Mouse (Mus musculus): Measurements from ENCODE around the gene Nlrp4c.
A peak's percentile ranks its signal among the peaks of the same experiment; 100 is the strongest.
"Not testable (repeated sequence)": the region's sequence is repeated elsewhere in the genome, so short reads cannot be mapped to it uniquely, and the experiment has no call there.

The Nlrp4c gene

GRCm38 (mm10) chr7:6044861-6045260, at the start of gene Nlrp4c:
Gene Nlrp4c, plus strand, starts transcription at chr7:6045161.
- no peak for DNase-seq (ENCODE audit: low spot score in 2 of 2)

DNA sequence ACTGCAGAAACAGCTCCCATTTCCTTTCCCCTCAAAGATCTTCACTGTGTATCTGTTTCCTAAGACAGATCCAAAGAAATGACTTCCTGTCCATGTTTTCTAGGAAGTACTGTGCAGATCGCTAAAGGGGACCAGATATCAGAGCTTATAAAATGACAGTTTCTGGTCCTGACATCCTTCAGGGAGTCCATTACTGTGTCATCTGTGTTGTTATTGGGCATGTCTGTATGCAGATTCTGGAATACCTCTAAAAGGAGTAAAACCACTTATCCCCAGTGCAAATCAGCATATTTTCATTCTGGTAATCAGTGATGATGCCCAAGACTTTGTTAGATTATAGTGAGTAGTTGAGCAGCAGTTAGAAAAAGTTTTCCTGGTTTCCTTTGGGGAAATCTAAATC, 34.1 kb upstream of the Nlrp4c start, which contains the start of gene Vmn1r65:
Gene Vmn1r65, minus strand, starts transcription at position 101 of the 400 bp plus-strand sequence.
- no peak for DNase-seq (ENCODE audit: low spot score in 2 of 2)

DNA sequence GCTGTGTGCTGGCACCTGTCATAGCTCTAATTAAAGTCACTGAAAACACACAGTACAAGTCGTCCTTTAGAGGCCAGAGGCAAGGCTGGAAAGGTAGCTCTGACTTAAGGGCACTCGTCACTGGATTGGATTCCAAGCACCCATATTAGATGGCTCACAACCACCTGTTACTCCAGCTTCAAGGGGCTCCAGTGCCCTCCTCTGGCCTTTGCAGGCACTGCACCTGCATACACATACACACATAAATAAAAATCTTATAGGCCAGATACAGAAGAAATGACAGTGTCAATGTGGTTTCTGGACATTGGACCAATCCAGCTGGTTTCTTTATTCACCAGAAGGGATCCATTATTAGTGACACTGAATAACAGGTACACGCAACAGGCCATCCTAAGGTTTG, 74.5 kb downstream of the Nlrp4c start:
- no peak for DNase-seq (ENCODE audit: low spot score in 2 of 2)

DNA sequence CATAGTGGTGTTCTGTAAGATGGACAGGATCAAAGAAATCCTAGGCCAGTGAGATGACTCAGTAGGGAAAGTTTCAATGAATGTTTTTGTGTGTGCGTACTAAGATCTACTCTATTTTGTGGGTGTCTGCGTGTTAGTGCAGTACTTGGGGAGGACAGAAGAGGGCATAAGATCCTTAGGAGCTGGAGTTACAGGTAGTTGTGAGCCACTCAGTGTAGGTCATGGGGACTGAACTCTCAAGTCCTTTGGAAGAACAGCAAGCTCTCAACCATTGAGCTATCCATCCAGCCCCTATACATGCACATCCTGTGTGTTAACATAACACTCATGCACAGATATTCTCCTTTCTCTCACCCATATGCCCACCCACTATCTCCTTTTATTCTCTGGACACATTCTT, 75.1 kb downstream of the Nlrp4c start:
- not testable (repeated sequence) for DNase-seq (ENCODE audit: low spot score in 2 of 2)

- DNase-seq (ENCODE audit: low spot score in 2 of 2): not testable (repeated sequence)
Measured at GRCm38 (mm10) chr7:6121128-6121527, 76.2 kb downstream of the Nlrp4c start.

GRCm38 (mm10) chr7:6126690-6127448, 81.9 kb downstream of the Nlrp4c start:
- DNase-seq (ENCODE audit: low spot score in 2 of 2): peak; percentile 71 to 86

DNA sequence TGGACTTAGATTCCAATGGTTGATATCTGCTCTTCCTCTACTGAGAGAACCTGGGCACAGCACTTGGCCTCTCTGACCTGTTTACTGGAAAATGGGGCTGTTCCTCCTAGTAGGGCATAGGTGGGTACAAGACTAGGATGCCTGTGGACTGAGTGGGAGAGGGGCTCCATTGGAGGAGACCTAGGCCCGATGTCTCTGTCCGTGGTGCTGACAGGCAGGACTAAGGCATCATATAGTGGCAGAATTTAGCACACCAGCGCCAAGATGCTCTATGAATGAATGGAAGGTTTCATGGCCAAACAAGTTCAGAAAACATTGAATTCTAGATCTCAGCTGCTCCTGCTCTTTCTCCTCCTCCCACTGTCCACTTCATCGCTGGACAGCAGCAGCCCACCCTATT, 85.4 kb downstream of the Nlrp4c start:
- no peak for DNase-seq (ENCODE audit: low spot score in 2 of 2)

GRCm38 (mm10) chr7:6132646-6133045, 87.7 kb downstream of the Nlrp4c start:
- DNase-seq (ENCODE audit: low spot score in 2 of 2): no peak

GRCm38 (mm10) chr7:6136497-6136896, 91.5 kb downstream of the Nlrp4c start:
- DNase-seq (ENCODE audit: low spot score in 2 of 2): no peak

- DNase-seq (ENCODE audit: low spot score in 2 of 2): no peak
Measured at GRCm38 (mm10) chr7:6139295-6139694, 94.3 kb downstream of the Nlrp4c start.

DNA sequence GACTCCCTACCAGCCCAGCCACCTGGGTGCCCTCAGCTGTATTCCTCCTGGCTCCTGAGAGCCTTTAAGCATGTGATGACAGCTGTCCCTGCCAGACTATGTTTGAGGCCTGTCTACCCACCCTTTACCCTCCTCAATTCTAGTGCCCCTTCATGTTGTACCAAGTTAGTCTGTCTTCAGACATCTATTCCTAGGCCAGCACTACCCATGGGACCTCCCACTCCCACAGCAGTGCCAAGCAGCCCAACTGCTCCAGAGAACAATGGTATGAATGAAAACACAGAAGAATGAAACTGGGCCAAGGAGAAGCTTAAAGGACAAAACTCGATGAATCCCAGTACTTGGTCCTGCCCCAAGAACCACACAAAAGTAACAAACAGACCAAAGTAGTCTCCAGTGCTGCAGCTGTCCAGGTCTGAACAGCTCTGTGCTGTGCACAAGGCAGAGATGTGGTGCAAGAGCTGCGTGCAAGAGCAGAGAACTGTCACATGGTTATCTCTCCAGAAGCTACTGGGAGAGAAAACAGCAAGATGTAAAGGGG, 99.1 kb downstream of the Nlrp4c start:
- DNase-seq (ENCODE audit: low spot score in 2 of 2): no peak

- DNase-seq (ENCODE audit: low spot score in 2 of 2): no peak
Measured at GRCm38 (mm10) chr7:6145423-6146188, 100.6 kb downstream of the Nlrp4c start.

DNA sequence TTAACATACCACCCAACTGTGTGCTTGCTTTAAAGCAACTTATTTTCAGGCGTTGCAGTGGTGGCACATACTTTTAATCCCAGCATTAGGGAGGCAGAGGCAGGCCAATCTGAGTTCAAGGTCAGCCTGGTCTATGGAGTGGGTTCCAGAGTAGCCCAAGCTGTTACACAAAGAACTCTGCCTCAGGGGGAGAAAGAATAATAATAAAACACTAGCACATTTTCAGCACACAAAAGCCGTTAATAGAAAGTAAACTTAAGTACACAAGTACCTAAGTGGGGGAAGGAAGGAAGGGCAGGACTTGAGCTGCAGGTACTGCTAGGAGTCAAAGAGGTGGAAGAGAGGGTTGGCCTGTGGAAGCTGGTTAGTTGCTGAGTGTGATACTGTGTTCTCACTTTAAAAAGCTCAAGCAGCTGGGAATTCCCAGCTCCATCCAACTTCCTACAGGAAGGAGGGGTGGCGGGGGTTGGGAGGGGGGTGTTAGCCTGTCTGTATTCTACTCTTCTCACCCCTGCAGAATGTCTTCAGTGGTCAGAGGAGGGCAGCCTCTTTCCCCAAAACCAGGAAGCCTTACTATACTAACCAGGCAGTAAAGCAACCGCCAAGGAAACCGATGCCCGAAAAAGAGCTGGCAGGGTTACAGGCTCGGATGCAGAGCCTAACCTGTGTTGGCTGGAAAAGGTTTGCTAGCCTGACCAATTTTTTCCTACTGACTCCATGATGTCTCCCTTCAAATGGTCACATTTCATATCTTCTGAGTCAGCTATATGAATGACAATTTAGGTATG, 101.4 kb downstream of the Nlrp4c start:
- no peak for DNase-seq (ENCODE audit: low spot score in 2 of 2)

DNA sequence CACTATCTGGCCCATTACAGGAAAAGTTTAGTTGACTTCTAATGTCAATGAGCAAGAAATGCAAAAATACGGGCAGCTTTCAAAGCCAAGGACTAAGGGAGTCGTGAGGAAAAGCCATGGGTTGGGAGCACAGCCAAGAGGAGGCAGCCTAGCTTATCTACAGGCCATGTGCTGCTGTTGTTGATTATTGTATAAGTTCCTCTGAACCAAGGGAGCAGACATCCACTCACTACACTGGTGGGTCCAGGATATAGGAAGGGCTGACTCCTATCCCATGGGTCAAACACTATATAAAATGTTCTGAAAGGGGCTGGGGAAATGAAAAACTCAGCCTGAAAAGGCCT, 102.0 kb downstream of the Nlrp4c start:
- DNase-seq (ENCODE audit: low spot score in 2 of 2): no peak

GRCm38 (mm10) chr7:6147688-6148087, 102.7 kb downstream of the Nlrp4c start:
- no peak for DNase-seq (ENCODE audit: low spot score in 2 of 2)

DNA sequence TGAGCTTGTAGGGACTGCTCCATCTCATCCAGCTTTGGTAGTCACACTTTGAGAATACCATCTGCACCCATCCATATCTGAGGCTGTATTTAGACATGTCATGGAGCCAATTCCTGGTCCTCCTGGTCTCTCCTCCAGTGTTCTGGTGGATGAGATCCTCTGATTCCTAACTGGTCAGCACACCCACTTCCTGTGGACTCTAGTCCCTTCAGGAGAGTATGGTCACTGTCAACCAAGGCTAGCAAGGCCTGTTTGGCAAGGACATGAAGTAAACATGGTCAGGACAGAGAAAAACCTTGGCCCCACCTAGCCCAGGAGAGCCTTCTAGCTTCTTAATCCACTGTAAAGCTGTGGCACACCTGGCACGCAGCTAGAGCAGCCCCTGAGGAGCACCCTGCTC, 106.3 kb downstream of the Nlrp4c start:
- DNase-seq (ENCODE audit: low spot score in 2 of 2): no peak

GRCm38 (mm10) chr7:6152036-6152435, 107.1 kb downstream of the Nlrp4c start:
- no peak for DNase-seq (ENCODE audit: low spot score in 2 of 2)

DNA sequence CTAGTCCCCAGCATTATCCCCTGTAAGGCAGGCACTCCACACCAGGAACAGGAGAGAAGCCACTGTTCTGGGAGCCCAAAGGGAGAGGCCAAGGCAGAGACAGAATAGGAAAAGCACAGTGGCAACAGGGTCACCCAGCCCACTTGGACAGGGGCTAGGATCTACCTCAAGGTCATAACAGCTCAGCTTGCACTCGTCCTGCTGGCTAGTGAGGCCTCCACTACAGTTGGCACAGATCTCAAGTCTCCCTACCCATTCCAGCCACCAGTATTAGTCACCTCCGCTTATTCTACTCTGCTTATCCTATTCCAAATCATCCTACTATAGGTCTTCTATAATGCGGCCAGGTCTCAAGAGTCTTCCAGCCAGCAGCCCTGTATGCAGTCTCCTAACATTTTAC, 108.2 kb downstream of the Nlrp4c start:
- DNase-seq (ENCODE audit: low spot score in 2 of 2): no peak

- no peak for DNase-seq (ENCODE audit: low spot score in 2 of 2)
Measured at GRCm38 (mm10) chr7:6154164-6154563, 109.2 kb downstream of the Nlrp4c start.
